Mouse (Mus musculus) monocyte, adult 2 months (primary cell): ENCODE results near the gene Prkag1.
"Not testable (repeated sequence)": the region's sequence is repeated elsewhere in the genome, so short reads cannot be mapped to it uniquely, and the experiment has no call there.

Experiments
- DNase-seq, 2 experiments: peaks; one replicate each; pipeline ENCODE4 v3.0.0; 2022; ENCODE audit warnings: low spot score in 2 of 2, low read depth in 1 of 2

The Prkag1 gene

DNA sequence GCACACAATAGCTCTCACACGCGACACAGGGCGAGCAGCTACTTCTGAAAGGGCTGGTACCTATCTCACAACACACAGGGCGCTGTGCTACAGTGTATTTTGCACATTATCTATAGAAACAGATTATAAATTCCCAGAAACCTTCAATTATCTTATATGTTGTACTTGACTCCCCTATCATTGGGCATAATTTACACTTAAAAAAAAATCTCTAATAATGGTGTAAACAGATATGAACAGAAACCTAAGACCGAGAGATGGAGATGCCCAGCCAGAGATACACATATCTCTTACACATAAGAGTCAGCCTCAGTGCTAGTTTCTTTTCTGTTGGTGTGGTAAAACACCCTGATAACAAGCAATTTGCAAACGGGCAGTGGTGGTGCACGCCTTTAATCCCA, 3.7 kb downstream of the Prkag1 start:
- DNase-seq, result no peak

DNA sequence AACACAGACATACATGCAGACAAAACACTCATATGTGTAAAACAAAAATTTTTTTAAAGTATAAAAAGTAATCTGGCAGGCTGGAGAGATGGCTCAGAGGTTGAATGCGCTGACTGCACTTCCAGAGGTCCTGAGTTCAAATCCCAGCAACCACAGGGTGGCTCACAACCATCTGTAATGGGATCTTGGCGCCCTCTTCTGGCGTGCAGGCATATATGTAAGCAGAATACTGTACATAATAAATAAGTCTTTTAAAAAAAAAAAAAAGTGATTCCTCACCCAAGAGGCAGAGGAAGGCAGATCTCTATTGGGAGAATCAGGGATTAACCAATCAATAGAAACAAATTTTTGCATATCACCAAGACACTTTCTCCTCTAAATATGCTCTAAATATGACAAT, 7.9 kb downstream of the Prkag1 start:
- no peak for DNase-seq

DNA sequence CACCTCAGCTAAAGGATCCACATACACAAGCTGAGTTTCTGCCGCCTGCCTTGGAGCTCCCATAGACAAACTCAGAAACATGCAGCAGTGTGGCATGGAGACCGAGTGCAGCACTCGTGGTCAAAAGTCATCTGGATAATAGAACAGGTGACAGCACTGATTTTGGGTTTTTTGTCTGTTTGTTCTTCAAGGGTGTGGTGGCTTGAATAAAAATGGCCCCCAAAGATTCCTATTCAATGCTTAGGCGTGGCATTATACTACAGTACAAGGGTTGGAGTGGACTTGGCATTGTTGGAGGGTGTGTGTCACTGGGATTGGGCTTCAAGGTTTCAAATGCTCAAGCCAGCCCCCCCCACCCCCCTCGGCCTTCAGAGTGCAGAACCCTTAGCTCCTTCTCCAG, 9.2 kb downstream of the Prkag1 start:
- DNase-seq, result no peak

DNA sequence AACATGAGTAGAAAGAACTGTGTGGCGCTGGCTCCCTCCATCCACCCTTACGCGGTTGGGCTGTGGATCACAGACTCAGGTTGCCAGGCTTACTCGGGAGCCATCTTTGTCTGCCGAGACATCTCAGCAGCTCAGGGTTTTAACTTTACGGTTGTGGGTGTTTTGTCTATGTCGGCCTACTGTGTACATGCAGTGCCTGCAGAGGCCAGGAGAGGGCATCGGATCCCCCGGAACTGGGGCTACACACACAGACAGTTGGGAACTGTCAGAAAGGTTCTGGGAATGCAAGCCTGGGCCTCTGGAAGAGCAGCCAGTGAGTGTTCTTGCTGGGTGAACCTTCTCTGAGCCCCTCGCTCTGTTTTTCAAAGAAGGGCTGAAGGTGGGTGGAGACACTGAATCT, 9.9 kb downstream of the Prkag1 start:
- no peak for DNase-seq

DNA sequence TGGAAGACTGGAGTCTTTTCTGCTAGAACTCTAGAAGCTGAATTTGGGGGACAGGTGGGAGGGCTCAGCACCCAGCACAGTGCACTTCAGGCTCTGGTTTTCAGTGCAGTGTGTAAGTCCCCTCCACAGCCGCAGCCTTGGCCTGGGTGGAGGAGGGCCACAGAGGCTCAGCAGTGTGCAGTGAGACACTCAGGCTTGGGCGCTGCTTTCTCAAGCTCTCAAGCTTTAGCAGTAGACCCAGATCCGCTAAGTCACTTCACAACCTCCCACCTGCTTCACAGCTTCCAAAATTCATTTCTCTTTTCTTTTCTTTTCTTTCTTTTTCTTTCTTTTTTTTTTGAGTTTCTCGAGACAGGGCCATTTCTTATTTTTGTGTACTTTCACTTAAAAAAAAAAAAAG, 10.4 kb downstream of the Prkag1 start:
- DNase-seq, result no peak

DNA sequence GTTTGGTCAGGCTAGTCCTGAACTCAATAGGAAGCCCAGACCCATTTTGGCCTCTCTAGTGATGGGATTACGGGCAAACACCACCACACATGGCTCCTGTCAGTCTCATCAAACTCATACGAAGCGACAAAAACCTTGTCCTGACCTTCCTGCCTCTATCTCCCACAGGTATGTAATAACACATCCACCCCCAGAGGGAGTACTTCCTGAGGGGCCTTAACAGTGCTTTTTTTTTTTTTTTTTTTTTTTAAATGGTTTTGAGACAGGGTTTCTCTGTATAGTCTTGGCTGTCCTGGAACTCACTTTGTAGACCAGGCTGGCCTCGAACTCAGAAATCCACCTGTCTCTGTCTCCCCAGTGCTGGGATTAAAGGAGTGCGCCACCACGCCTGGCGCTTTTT, 13.2 kb downstream of the Prkag1 start:
- DNase-seq, result no peak

DNA sequence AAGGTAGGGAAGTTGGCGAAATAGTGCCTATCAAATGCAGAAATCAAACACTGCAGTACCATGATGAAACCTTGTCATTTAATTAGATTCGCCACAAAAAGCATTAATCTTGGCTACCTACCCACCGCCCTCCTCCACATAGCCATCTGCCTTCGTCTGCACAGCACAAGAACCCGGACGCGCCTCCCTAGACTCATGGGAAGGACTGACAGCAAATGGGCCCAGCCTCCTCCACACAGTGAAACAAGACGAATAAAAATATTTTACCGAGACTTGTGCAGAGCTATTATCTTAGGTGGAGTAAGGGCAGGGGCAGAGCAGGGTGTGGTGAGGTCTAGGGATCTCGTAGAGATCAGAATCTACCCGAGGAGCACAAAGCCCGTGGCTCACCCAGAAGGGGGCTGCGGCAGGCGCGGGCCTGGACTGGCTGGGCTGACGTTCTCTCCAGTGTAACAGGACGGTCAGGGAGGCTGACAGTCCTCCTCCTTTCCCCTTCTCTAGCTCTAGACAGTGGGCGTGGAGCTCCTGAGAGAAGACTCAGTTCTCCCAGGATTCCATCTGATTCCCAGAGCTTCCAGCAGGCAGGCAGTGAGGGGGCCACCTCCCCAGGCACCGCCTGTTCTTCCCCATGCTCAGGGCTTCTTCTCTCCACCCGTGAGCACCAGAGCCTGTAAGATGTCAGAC, 18.4 kb downstream of the Prkag1 start:
- no peak for DNase-seq

DNA sequence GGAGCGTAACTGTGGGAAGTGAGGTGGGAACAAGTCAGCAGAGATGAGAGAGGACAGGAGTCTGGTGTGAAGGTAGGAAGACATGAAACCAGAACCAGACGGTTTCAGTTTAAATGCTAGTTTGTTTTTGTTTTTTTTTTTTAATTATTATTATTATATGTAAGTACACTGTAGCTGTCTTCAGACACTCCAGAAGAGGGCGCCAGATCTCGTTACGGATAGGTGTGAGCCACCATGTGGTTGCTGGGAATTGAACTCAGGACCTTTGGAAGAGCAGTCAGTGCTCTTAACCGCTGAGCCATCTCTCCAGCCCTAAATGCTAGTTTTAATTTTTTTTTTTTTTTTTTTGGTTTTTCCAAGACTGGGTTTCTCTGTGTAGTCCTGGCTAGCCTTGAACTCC, 21.1 kb downstream of the Prkag1 start:
- not testable (repeated sequence) for DNase-seq

DNA sequence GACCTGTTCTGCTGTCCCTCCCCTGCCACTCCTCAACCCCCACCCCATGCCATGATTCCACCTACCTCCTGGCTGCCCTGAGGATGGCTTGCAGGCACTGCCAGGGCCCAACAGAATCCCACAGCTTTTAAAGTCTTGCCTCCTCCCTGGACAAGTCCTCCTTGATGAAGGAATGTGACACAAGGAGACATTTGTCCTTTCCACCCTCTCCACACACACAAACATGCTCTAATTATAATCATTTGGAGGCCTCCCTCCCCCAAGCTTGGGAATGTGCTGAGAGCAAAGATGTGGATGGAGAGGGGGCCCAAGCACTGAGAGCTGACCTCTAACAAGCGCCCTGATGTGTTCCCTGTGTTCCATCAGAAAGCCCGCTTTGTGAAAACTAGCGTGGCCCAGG, 21.9 kb downstream of the Prkag1 start, which contains the start of gene Ddn:
Gene Ddn (minus strand): TSS at position 101 of the 400 bp plus-strand sequence.
- DNase-seq, result no peak

DNA sequence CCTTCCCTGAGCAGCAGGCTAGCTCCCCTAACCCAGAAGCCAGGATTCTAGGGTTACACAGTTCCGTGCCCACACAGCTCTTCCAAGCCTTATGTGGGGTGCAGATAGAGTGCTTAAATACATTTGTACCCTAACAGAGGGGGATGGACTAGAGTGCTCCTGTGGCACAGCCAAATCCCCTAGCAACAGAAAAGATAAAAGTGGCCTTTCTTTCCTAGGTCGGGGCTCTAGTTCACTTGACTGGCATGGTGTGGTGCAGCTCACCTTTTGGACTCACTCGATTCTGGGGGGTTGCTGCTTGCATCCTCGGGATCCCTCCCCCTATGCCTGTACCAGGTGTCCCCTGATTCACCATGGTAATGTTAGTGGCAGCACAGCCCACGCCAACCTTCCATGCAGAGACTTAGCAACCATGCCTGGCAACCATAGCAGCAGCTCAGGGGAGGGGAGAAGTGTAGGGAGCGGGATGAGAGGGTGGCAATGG, 22.6 kb downstream of the Prkag1 start:
- DNase-seq, result no peak

DNA sequence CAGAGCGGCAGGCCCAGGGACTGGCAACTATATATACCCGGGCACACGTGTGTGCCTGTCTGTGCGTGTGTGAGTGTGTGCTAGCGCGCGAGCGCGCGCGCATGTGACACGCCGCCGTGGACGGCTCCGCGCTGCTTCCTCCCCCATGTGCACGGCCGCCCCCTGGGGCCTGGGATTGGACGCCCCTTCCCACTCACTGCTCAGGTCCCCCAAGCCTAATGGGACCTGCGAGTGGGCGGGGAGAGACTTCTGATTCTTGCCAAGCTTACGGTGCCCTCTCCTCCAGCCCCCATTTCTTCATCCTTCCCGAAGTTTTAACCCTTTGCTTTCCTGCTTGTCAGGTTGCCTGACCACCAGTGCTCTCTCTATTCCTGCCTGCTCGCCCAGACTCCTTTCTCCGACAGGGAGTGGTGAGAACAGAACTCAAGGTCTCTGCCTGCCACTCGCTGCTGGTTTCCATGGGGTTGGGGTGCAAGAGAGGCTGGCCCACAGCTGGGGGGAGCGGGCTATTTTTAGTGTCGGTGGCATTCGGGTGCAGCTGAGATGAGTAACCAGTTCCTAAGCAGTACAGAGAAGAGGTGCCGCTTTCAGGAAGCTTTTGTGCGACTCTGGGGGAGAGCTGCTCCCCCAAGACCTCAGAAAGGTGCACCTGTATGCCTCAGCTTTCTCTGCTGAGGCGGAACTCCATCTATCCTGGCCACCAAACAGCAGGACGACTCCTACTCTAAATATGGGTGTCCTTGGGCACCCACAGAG, 23.2 kb downstream of the Prkag1 start:
- no peak for DNase-seq

DNA sequence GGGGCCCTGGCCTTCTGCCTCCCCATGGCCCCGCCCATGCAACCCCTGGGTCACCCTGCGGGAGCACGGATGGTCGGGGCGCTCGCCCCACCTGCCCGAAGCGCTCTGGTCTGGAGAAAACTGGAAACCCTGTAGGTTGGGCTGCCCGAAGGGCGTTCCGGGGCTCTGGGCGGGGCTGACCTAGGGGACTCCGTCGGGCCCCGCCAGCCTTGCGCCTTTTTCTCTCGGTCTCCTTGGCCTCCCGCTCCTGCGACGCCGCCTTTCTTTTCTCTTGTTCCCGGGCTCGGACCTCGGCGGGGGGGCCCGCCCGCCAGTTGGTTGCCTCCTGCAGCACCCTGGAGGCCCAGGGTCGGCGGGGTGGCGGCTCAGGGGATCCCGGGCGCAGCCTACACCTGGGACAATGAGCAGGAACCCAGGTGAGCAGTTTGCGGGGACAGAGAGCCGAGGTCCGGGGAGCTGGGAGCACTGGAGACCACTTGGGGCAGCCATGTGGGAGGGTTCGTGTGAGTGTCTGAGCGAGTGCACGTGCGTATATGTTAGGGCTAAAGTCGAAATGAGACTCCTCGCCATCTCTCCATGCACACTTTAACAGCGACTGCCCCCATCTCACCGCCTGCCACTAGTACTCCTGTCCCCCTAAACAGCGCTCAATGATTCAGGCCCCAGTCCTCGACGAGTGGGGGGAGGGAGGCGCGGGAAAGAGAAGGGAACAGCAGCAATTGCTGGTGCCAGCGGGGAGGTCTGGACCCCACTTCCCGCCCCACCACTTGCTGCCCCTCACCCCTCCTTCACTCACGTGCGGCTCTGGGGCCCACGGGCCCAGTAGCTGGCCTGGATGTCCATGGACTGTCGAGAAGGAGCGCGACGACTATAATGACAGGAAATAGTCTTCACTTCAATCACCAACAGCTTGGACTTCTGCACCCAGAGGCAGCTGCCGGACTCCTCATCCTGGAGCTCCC, 24.2 kb downstream of the Prkag1 start:
- DNase-seq, result no peak

DNA sequence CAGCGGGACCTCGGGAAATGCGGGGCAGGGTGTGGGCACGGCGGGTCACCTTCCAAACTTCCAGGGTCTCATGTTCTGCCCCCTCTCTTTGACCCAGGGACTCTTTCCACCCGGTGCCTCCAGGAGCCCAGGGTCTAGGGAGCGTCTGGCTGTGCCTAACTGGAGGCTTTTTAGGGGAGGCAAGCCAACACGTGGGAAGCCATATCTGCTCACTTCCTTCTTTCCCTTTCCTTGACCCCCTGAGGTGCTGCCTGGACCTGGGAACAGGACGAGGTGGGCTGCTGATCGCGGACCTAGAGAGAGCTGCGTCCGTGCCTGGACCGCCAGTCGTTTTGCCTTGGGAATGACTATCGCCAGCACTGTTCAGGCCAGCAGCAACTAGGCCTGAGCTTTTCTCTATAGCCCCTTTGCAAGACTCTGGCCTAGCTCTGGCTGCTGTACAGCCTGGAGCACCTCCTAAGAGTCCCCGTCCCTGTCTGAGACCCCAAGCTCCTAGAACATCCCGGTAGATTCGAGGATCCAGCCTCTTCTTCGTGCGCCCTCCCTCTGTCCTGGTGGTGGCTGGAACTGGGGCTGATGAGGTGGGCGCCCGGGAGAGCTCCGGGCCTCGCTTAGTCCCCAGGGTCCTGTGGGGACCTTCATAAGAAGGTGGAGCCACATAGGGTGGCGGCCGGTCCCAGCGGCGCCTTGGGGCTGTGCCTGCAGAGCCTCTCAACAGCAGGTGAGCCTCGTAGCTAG, 25.1 kb downstream of the Prkag1 start:
- no peak for DNase-seq

DNA sequence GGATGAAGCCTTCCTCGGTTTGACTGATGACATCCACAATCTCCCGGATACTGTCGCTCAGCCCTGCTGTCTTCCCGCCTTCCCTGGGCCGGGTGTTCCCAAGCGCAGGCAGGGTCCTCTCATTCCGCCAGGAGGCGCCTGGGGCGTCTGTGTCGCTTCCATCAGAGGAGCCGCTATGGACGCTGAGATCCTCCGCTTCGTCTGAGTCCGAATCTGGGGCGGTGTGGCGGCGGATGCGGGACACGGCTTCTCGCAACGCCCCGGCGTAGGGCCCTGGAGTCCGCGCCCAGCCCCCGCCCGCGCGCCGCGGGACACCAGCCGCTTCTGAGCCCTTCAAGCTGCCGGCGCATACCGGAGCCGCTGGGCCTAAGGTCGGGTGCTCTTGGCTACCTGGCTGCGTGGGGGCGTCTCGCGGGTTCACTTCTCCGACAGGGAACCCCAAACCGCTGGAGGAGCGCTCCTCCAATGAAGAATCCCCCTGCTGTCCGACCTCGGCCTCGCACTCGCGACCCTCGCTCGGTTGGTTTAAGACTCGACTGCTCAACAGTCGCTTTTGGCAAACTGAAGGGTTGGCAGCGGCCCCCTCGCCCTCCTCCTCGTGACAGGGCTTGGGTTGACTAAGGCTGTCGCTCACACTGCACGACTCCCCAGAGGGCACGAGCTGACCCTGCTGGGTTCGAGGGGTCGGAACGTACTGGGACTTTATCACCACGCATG, 25.8 kb downstream of the Prkag1 start:
- no peak for DNase-seq

DNA sequence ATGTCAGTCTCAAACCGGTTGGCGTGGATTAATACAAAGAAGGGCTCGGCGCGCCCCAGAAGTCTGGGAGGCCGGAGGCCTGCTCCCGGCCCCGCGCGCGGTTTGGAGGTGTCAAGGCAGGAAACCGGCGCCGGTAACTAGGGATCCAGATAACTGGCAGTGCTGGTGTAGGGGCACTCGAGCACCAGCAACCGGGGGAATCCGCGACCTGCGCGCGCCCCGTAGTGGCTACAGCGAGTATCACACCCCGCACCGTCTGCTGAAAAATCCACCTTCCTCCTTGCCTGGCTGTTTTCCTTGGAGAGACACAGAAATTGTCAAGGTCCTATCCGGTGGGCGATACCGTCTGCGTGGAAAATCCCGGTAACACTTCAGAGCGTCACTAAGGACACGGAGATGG, 27.3 kb downstream of the Prkag1 start:
- DNase-seq, result peak in 1 of 2 experiments; percentile 65

DNA sequence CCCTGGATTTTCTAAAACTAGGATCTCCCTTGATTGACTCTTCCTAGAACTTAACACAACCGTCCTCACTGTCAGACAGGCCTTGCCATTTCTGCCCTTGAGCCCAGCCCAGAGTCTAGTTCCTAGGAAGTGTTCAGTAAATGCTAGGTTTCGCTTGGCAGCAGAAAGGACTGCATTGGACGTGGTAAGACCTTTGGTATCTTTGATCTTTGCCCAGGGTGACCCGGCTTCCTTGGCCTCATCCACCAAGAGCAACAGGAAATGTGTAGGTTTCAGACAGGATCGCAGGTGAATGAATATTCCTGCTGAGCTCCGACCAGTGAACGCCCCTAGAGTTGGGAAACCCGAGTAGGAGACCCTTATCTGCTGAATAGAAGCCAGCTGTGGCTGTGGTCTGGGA, 28.4 kb downstream of the Prkag1 start:
- DNase-seq, result no peak

DNA sequence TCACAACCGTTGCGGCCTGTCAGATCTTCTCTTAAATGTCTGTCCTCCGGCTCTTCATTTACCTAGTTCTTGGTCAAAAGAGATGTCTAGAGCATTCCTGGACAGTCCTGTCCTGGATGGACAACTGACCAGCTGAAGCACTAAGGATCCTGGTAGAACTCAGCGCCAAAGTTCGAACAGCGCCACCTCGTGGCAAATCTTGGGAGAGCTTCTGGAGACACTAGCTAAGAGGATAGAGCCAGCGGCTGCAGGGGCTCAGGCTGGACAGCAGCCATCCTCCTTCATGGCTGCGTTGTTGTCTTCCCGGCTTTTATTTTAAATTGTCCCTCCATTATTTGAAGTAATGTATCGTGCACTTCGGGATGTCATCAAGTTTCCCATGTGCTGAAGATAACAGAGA, 31.9 kb downstream of the Prkag1 start:
- peak in 1 of 2 experiments; percentile 64 for DNase-seq

DNA sequence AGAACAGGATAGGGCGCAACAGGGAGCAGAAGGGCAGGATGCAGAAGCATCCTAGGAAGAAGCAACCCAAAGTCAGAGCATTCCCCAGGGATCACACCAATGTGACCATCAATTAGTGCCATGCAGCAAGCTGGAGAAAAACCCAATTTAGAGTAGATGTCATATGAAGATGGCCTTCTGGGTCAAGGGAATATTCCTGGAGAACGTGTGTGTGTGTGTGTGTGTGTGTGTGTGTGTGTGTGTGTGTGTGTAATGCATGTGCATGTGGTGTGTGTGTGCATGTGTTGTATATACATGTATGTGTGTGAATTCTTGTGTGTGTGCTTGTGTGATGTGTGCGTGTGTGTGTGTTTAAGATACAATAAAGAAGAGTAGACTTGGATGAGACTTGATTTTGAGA, 32.4 kb downstream of the Prkag1 start:
- no peak for DNase-seq

DNA sequence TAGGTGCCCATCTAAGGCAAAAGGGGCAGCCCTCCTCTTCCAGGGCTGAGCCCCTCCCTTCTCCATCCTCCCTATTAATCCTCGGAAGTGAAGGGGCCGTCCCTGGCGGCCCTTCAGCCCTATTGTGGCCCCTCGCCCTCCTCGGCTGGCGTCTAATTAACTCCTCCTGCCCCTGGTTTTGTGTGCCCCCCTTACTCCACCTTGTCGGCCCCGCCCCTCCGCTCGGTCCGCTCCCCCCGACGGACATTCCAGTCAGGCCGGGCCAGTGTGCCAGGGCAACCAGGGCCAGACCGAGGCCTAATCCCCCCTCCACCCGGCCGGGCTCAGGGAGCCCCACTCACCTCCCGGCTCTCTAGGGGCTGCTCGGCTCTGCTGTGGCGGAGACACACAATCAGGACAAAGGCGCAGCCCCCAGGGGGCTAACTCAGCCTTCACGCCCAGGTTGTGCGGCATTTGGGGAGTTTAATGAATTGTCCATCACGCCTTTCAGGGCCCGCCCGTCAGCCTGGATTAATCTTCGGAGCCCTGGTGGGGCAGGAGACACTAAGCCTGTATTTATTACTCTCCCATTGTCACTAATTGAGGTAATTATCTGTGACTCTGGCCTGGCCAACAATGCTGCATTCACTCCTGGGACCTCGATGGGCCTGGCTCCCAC, 33.4 kb downstream of the Prkag1 start:
- no peak for DNase-seq
